Mouse (Mus musculus): Measurements from ENCODE around the gene Rab38.

DNA sequence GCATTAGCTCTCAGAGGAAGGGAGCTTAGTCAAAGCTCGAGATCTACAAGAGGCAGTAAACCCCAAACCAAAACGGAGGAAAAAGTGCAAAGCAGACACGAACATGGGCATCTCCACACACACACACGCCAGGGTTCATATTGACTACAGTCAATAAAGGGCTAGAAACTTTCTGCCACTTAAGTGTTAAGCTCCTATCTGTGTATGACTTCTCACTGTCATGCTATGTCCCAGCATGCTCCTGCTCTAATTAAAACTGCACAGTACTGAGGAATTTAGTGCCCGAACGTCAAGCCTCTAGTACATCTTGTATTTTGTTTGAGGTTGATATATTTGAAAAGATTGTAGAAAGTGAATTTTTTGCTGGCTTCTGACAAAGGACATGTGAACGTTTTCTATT lies 52.6 kb downstream of the Rab38 start:
- TF ChIP-seq POLR2A (IDR thresholded peaks at IDR 0.05; ENCODE audit: borderline replicate concordance, insufficient read depth, low read length) = no peak
- TF ChIP-seq CTCF (IDR thresholded peaks at IDR 0.05; ENCODE audit: borderline replicate concordance, insufficient read depth, low read depth, low read length) = no peak
